Mouse (Mus musculus): ENCODE results near the gene Mmp14. TPM values are rescaled to one million over a fixed set of nuclear protein-coding genes. Genes with fewer than 3 reads are reported as not detected.
A peak's percentile ranks its signal among the peaks of the same experiment; 100 is the strongest.

Gene Mmp14
- polyA plus RNA-seq, 1 experiment = 0.18 TPM

DNA sequence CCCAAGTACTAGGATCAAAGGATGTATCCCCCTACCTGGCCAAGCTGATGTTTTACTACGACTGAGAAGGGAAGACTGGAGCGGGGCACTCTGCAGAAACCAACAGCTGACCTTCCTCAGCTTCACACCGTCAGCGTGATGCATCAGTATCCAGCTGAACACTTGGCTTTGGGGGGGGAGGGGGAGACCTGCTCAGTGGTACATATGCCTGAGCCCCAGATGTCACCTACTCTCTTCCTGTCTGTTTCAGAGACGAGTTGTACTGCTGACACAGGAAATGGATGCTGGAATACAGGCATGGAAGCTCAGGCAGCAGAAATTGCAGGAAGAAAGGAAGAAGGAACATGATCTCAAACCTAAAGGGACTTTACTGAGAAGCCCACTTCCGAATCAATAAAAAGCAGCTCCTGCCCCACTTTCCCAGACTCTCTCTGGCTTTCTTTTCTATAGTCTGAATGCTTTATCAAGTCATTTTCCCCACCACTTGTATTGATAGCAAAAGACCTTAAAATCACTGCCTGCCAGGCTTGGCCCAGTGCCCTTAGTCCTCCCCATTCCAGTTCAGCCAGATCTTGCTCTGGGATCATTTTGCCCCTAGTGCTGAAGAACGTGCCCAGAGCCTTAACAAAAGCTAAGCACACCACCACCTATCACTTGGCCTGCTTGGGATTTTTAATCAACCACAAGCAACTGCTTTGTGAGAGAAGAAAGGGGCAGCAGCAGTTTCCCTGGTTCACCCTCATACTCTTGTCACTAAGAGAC is 1.9 kb upstream of the Mmp14 start:
- H3K27me3 ChIP-seq (ENCODE audit: control insufficient read depth) = peaks cover 48% of the 10 kb centered on the region
- H3K4me1 ChIP-seq (ENCODE audit: control insufficient read depth) = peaks cover 69% of the 10 kb centered on the region
- TF ChIP-seq TAL1 (IDR thresholded peaks at IDR 0.05; ENCODE audit: low read length) (no peak), GATA1 (IDR thresholded peaks at IDR 0.05; ENCODE audit: low read length) (no peak)
- H3K9me3 ChIP-seq (ENCODE audit: control insufficient read depth, low read length) = no peaks in the 10 kb centered on the region; the same call in 1 of the 2 replicates
- no peak overlapping the region for H3K4me3 ChIP-seq (replicated peaks)
- peaks cover 19% of the 10 kb centered on the region for H3K36me3 ChIP-seq (ENCODE audit: control insufficient read depth)

DNA sequence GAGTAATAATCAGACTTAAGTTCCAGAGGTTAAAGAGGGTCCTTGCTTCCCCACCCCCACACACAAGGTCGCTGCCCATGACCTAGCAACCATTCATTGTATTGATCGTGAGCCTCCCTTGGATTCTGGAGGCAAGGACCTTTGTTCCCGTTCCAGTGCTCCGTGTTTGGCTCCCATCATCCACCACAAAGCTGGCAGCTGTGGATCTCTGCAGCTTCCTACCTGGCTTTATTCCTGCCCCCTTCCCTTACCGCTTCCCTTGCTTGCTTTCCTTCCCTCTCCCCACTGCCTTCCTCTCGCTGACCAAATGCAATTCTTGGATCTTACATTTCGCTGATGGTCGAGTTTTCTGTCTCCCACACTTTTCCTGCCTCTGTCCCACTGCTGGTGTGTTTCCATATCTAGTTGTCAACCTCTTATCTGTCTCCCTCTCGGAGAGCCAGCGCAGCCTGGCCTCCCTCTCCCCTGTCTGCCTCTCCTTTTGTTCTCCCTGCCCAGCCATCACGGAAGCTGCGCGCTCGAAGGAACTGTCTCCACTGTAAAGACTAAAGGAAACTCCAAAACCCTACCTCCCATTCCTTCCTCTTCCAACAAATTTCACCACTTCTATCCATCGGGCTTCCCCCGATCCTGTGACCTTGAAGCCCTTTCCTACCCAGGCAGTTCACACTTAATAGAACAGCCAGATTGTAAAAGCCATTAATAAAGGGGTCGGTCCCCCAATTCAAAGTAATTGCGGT is 836 bp upstream of the Mmp14 start:
- Histone ChIP-seq H3K36me3 (ENCODE audit: control insufficient read depth) (peaks cover 19% of the 10 kb centered on the region), H3K4me3 (replicated peaks) (peak overlapping the region; percentile 62), H3K9me3 (ENCODE audit: control insufficient read depth, low read length) (no peaks in the 10 kb centered on the region; the same call in 1 of the 2 replicates), H3K27me3 (ENCODE audit: control insufficient read depth) (peaks cover 51% of the 10 kb centered on the region), H3K4me1 (ENCODE audit: control insufficient read depth) (peaks cover 58% of the 10 kb centered on the region)
- TF ChIP-seq TAL1 (IDR thresholded peaks at IDR 0.05; ENCODE audit: low read length) = no peak
- no peak for TF ChIP-seq GATA1 (IDR thresholded peaks at IDR 0.05; ENCODE audit: low read length)

DNA sequence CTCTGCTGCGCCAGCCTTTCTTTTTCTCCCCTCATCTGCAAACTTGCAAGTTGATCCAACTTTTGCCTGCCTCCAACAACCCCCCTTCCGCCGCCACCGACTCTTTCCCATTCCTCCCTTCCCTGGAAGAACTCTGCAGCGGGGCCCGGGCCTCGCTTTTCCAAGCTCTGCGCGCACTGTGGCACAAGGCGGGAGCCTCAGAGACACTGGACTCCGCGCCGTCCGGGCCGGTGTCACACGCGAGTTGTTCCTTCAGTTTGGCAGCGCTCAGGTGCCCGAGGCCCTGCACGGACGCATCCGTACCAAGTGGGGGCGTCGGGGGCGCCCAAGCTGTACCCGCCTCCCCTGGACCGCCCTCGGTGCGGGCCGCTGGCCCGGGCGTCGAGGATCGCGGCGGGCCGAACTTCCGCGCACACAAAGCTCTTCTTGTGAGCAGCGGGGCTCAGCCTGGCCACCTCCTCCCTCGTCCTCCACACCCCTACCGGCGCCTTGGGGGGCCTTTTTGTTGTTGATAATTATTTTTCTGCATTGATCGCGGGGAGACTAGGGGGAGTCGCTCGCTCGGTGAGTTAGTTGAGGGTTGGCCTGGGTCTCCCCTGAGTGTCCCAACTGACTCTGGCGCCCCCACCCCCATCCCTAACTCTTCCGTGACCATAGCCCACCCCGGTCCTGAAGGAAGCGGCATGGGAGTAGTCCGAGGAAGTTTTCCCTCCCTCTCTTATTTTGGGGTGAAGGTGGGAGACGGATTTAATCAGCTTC is 845 bp downstream of the Mmp14 start:
- H3K36me3 ChIP-seq (ENCODE audit: control insufficient read depth) = peaks cover 25% of the 10 kb centered on the region
- peak overlapping the region; percentile 62 for H3K4me3 ChIP-seq (replicated peaks)
- H3K27me3 ChIP-seq (ENCODE audit: control insufficient read depth) = peaks cover 51% of the 10 kb centered on the region
- TF ChIP-seq TAL1 (IDR thresholded peaks at IDR 0.05; ENCODE audit: low read length) (no peak), GATA1 (IDR thresholded peaks at IDR 0.05; ENCODE audit: low read length) (no peak)
- H3K4me1 ChIP-seq (ENCODE audit: control insufficient read depth) = peaks cover 43% of the 10 kb centered on the region
- H3K9me3 ChIP-seq (ENCODE audit: control insufficient read depth, low read length) = no peaks in the 10 kb centered on the region; the same call in 1 of the 2 replicates

DNA sequence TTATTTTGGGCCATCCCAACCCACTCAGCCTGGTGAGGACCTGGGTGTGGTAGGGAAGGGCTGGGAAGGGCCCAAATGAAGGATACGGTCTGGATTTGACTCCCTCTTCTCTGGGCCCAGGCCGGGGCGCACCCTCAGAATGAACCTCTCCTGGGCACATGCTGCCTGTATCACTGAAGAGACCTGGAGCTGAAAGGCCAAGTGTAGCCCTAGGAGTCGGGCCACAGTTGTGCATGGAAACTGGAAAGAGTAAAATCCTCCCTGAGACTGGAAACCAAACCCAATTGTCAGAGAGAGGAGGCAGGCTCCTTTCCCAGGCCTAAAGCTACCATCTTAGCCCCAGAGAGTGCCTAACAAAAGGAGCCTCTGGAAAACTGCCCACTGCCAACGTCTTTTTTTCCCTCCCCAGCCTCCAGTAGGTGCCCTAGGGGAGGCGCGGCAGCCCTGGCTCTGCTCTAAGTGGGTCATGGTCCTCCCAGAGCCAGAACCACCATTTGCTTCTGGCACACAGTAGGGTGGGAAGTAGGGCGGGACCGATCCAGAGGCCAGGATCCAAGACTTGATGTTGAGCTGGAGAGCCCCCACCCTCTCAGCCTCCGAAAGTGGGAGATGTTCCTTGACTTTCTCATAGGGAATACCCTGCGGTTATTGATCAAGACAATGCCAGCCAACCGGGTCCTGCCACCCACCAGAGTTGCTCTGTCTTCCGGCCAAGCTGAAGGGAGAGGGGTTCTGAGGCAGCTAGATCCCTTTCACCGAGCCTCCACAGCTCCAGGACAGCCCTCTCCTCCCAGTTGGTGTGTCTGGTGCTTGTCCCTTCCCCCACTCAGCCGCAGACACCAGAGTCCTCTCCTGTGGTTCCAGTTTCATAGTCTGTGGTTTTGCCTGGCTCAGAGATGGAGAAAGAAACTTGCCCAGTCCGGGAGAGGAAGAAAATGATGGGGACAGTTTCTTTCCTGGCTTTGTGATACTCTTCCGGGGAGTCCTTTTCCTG is 1.7 kb downstream of the Mmp14 start:
- peaks cover 35% of the 10 kb centered on the region for H3K4me1 ChIP-seq (ENCODE audit: control insufficient read depth)
- no peaks in the 10 kb centered on the region; the same call in 1 of the 2 replicates for H3K9me3 ChIP-seq (ENCODE audit: control insufficient read depth, low read length)
- peaks cover 51% of the 10 kb centered on the region for H3K27me3 ChIP-seq (ENCODE audit: control insufficient read depth)
- TF ChIP-seq GATA1 (IDR thresholded peaks at IDR 0.05; ENCODE audit: low read length) (no peak), TAL1 (IDR thresholded peaks at IDR 0.05; ENCODE audit: low read length) (no peak)
- H3K4me3 ChIP-seq (replicated peaks) = peak overlapping the region; percentile 62
- H3K36me3 ChIP-seq (ENCODE audit: control insufficient read depth) = peaks cover 26% of the 10 kb centered on the region

DNA sequence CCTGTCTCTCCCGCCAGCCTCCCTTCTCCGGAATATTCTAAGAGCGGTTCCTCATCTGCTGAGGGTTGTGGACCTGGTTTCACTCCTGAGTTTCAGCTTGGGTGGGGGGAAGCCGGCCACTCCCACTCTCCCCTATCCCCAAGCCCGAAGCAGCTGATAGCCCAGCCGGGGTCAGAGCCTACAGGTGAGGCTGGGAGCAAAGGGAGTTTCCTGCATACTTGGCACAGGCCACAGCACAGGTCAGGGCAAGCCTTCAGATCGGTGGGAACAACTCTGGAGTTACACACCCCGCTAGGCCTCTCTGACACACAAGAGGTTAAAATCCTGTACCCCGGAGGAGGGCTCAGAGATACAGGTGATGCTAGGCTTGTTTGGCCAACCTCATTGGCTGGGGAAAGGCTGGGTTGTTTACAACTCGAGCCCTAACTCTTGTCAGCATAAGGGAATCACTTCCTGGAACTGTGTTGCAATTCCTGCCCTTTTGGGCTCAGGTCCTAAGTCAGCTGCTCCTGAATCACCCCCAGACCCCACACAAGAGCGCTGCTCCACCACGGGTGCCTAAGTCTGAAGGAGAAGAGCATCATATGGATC is 2.6 kb downstream of the Mmp14 start:
- H3K27me3 ChIP-seq (ENCODE audit: control insufficient read depth) = peaks cover 51% of the 10 kb centered on the region
- H3K4me1 ChIP-seq (ENCODE audit: control insufficient read depth) = peaks cover 32% of the 10 kb centered on the region
- no peak overlapping the region for H3K4me3 ChIP-seq (replicated peaks)
- H3K9me3 ChIP-seq (ENCODE audit: control insufficient read depth, low read length) = no peaks in the 10 kb centered on the region; the same call in 1 of the 2 replicates
- TF ChIP-seq TAL1 (IDR thresholded peaks at IDR 0.05; ENCODE audit: low read length) (no peak), GATA1 (IDR thresholded peaks at IDR 0.05; ENCODE audit: low read length) (no peak)
- peaks cover 20% of the 10 kb centered on the region for H3K36me3 ChIP-seq (ENCODE audit: control insufficient read depth)

DNA sequence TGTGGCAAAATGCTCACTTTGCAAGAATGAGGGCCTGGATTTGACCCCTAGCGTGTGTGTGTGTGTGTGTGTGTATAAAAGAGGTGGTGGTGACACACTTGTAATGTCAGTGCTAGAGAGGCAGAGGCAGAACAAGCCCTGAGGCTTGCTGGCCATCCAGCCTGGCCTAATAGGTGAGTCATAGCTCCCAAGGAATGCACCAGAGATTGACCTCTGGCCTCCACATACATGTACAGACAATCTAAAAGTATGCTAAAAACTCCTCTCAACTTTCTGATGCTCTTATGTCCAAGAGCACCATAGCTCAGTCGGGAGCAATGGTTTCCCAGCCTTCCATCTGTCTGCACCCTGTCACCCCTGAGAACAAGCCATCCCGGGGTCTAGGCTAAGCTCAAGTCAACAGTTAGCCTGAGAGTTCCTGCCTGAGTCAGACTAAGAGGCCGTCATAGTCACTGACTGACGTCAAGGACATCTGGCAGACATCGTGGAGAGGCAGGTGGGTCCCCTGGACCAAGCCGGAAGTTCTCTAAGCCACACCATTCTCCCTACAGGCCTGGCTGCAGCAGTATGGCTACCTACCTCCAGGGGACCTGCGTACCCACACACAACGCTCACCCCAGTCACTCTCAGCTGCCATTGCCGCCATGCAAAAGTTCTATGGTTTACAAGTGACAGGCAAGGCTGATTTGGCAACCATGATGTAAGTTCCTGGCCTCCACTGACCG is 3.9 kb downstream of the Mmp14 start:
- no peak for TF ChIP-seq TAL1 (IDR thresholded peaks at IDR 0.05; ENCODE audit: low read length)
- TF ChIP-seq GATA1 (IDR thresholded peaks at IDR 0.05; ENCODE audit: low read length) = no peak
- Histone ChIP-seq H3K36me3 (ENCODE audit: control insufficient read depth) (peaks cover 9% of the 10 kb centered on the region; the same call in 1 of the 2 replicates), H3K4me1 (ENCODE audit: control insufficient read depth) (peaks cover 27% of the 10 kb centered on the region), H3K9me3 (ENCODE audit: control insufficient read depth, low read length) (no peaks in the 10 kb centered on the region; the same call in 1 of the 2 replicates), H3K4me3 (replicated peaks) (no peak overlapping the region), H3K27me3 (ENCODE audit: control insufficient read depth) (peaks cover 44% of the 10 kb centered on the region)

DNA sequence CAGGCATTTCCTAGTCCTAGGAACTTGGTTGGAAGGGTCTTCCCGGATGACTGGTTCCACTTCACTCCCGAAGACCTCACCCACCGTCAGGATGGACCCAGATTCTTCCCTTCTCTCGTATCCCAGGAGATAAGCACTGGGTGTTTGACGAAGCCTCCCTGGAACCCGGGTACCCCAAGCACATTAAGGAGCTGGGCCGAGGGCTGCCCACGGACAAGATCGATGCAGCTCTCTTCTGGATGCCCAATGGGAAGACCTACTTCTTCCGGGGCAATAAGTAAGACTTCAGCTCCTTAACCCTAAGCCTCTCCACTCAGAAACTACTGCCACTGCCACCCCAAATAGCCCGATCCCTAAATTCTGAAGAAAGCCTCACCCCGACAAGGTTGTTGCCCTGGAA is 7.7 kb downstream of the Mmp14 start:
- H3K9me3 ChIP-seq (ENCODE audit: control insufficient read depth, low read length) = no peaks in the 10 kb centered on the region
- peaks cover 6% of the 10 kb centered on the region for H3K27me3 ChIP-seq (ENCODE audit: control insufficient read depth)
- TF ChIP-seq TAL1 (IDR thresholded peaks at IDR 0.05; ENCODE audit: low read length) (no peak), GATA1 (IDR thresholded peaks at IDR 0.05; ENCODE audit: low read length) (no peak)
- no peak overlapping the region for H3K4me3 ChIP-seq (replicated peaks)
- H3K36me3 ChIP-seq (ENCODE audit: control insufficient read depth) = peaks cover 14% of the 10 kb centered on the region; the same call in 1 of the 2 replicates
- peaks cover 2% of the 10 kb centered on the region; the same call in 1 of the 2 replicates for H3K4me1 ChIP-seq (ENCODE audit: control insufficient read depth)

All from erythroblast, embryonic 14.5 days (primary cell).